Mouse (Mus musculus) myocyte (in vitro differentiated cells): Measurements from ENCODE around the gene 1700020N01Rik.

Source experiments
- MAX ChIP-seq: IDR thresholded peaks from one replicate; pipeline ENCODE4 v1.6.1; 2011; ENCODE audit warnings: low read depth, mild to moderate bottlenecking, control low read depth
- MYOD1 ChIP-seq, 3 experiments: IDR thresholded peaks; one replicate each; pipeline ENCODE4 v1.6.1; 2011; ENCODE audit warnings: control low read depth in 2 of 3, low read depth in 2 of 3, mild to moderate bottlenecking in 2 of 3, moderate library complexity in 1 of 3; ENCODE audit not compliant: insufficient read length in 2 of 3, control insufficient read depth in 1 of 3
- MYOG ChIP-seq, 3 experiments: IDR thresholded peaks; one replicate each; pipeline ENCODE4 v1.6.1; 2011; ENCODE audit warnings: control low read depth in 2 of 3, low read depth in 2 of 3, mild to moderate bottlenecking in 2 of 3; ENCODE audit not compliant: insufficient read length in 2 of 3, control insufficient read depth in 1 of 3, insufficient read depth in 1 of 3
- POLR2A ChIP-seq: IDR thresholded peaks from one replicate; pipeline ENCODE4 v1.6.1; 2011; ENCODE audit warnings: low read depth, mild to moderate bottlenecking, control low read depth, moderate library complexity; ENCODE audit not compliant: insufficient read length
- SRF ChIP-seq: IDR thresholded peaks from one replicate; pipeline ENCODE4 v1.6.1; 2011; ENCODE audit warnings: low read depth; ENCODE audit not compliant: control insufficient read depth, insufficient read length
- TCF12 ChIP-seq: IDR thresholded peaks from one replicate; pipeline ENCODE4 v1.6.1; 2011; ENCODE audit warnings: mild to moderate bottlenecking, control low read depth; ENCODE audit not compliant: poor library complexity, insufficient read depth, severe bottlenecking
- TCF3 ChIP-seq: IDR thresholded peaks from one replicate; pipeline ENCODE4 v1.6.1; 2011; ENCODE audit warnings: low read depth, control low read depth; ENCODE audit not compliant: insufficient read length
- USF1 ChIP-seq: IDR thresholded peaks from one replicate; pipeline ENCODE4 v1.6.1; 2011; ENCODE audit warnings: low read depth, mild to moderate bottlenecking, control low read depth, moderate library complexity

GRCm38 (mm10) chr10:21543576-21544278, 49.2 kb upstream of the 1700020N01Rik start:
- TF ChIP-seq TCF12 (no peak), POLR2A (no peak), USF1 (no peak), MYOD1 (IDR thresholded peaks at IDR 0.05; ENCODE audit: control insufficient read depth in 1 of 3, insufficient read length in 2 of 3, low read depth in 2 of 3) (no peak), SRF (no peak), MYOG (IDR thresholded peaks at IDR 0.05; ENCODE audit: control insufficient read depth in 1 of 3, insufficient read depth in 1 of 3, insufficient read length in 2 of 3, low read depth in 2 of 3) (no peak), MAX (no peak), TCF3 (no peak)
